Mouse (Mus musculus): Measurements from ENCODE around the gene Map3k3. TPM values are rescaled to one million over a fixed set of nuclear protein-coding genes. Genes with fewer than 3 reads are reported as not detected.
"Not testable (repeated sequence)": the region's sequence is repeated elsewhere in the genome, so short reads cannot be mapped to it uniquely, and the experiment has no call there.

The Map3k3 gene
- polyA plus RNA-seq, 1 experiment from 2014 or later, result 14.2 TPM

DNA sequence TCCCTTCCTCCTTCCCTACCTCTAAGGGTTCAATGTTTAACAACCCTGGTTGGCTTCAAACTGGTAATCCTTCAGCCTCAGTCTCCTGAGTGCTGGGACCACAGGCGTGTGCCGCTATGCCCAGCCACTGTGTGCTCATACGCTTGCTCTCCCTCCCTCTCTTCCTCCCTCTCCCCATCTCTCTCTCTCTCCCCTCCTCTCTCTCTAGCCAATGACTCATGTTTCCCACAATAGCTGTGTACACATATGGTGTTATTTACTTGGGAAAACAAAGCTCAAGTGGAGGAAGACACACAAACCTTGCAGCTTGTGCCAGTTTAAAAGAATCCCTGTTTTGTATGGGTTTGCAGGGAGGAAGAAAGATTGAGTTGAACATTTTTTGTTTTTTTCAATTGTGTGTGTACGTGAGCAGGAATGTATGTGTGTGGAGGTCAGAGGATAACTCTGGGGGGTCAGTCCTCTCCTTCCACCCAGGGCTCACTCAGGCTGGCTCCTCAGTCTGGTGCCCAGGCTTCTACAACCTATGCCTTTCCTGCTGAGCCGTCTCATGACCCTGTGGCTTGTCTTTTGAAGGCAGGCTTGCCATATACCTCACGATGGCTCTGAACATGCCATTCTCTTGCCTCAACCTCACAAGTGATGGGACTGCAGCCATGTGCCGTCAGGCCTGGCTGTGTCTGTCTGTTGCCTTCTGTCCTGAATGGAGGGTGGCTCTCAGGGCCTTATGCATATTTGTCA lies 95.5 kb downstream of the Map3k3 start:
- no peaks in the 10 kb centered on the region for H3K9me3 ChIP-seq
- ATAC-seq (replicated peaks), result no peak
- no peak overlapping the region for H3K9ac ChIP-seq (replicated peaks)
- H3K27ac ChIP-seq (replicated peaks), result no peak overlapping the region
- no peaks in the 10 kb centered on the region for H3K4me1 ChIP-seq
- H3K36me3 ChIP-seq, result peaks cover 9% of the 10 kb centered on the region; the same call in 1 of the 2 replicates
- no peak overlapping the region for H3K4me2 ChIP-seq (replicated peaks)
- WGBS, result 81% methylated on average over 7 of the region's 7 CpGs
- no peak overlapping the region for H3K4me3 ChIP-seq
- no peaks in the 10 kb centered on the region for H3K27me3 ChIP-seq

DNA sequence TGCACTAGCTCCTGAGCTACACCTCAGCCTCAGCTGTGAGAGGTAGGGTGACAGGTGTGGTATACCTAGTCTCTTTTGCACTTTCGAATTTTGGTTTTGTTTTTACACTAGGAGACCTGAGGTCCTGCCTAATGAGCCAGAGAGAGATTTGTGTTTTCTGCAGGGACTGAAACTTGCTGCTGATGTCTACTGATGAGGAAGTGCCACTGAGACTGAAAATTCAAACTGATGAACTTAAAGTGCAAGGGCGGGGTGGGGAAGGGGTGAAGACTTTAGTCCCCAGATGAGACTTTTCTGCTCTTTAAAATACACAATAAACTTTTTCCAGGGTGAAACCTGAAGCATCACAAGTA lies 96.0 kb downstream of the Map3k3 start:
- no peak for ATAC-seq (replicated peaks)
- Histone ChIP-seq H3K36me3 (peaks cover 14% of the 10 kb centered on the region), H3K9ac (replicated peaks) (no peak overlapping the region), H3K9me3 (no peaks in the 10 kb centered on the region), H3K4me3 (no peak overlapping the region), H3K27ac (replicated peaks) (no peak overlapping the region), H3K4me2 (replicated peaks) (no peak overlapping the region), H3K27me3 (no peaks in the 10 kb centered on the region), H3K4me1 (no peaks in the 10 kb centered on the region)
- WGBS, result 93% methylated on average over 2 of the region's 2 CpGs

GRCm38 (mm10) chr11:106187326-106187725 lies 102.9 kb downstream of the Map3k3 start:
- Histone ChIP-seq H3K4me1 (peaks cover 3% of the 10 kb centered on the region), H3K9me3 (no peaks in the 10 kb centered on the region), H3K4me3 (no peak overlapping the region), H3K36me3 (peaks cover 15% of the 10 kb centered on the region), H3K4me2 (replicated peaks) (no peak overlapping the region), H3K27ac (replicated peaks) (no peak overlapping the region), H3K27me3 (no peaks in the 10 kb centered on the region), H3K9ac (replicated peaks) (no peak overlapping the region)
- ATAC-seq (replicated peaks), result no peak
- 94% methylated on average over 4 of the region's 4 CpGs for WGBS

DNA sequence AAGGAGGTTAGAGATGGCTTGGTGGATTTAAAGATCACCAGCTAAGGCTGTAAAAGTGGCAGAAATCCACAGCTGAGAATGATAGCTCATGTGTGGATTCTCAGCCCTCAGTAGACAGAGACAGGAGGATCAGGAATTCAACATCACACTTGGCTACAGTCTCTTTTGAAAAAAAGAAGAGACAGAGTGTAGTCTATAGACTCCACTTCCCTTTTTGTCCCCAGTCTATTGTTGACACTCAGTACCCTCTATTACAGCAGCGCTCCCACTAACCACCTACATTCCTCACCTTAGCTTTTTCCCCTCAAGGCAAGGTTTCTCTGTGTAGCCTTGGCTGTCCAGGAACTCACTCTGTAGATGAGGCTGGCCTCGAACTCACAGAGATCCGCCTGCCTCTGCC lies 107.3 kb downstream of the Map3k3 start:
- no peaks in the 10 kb centered on the region for H3K9me3 ChIP-seq
- no peak for ATAC-seq (replicated peaks)
- no peak overlapping the region for H3K9ac ChIP-seq (replicated peaks)
- H3K4me1 ChIP-seq, result peaks cover 13% of the 10 kb centered on the region
- no peak overlapping the region for H3K4me2 ChIP-seq (replicated peaks)
- H3K36me3 ChIP-seq, result peaks cover 5% of the 10 kb centered on the region; the same call in 1 of the 2 replicates
- no peak overlapping the region for H3K27ac ChIP-seq (replicated peaks)
- no peaks in the 10 kb centered on the region for H3K27me3 ChIP-seq
- WGBS, result 97% methylated on average over 3 of the region's 3 CpGs
- no peak overlapping the region for H3K4me3 ChIP-seq

DNA sequence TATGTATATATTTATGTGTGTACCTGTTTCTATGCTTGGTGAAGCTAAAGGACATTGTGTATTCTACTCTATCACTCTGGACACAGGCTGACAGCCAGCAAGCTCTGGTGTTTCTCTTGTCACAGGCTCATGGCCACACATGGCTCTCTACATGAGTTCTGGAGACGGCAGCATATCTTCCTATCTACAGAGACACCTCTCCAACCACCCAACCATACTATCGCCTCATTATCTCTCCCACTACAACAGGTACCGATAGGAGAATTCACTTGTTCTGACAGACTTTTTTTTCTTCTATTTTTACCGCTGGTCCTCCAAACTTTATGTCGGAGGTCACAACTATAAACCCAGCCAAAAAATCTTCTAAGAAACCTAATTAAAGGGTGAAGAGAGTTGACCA lies 107.8 kb downstream of the Map3k3 start:
- Histone ChIP-seq H3K4me1 (peaks cover 13% of the 10 kb centered on the region), H3K9ac (replicated peaks) (no peak overlapping the region), H3K4me2 (replicated peaks) (peak overlapping the region; percentile 66; the same call in 1 of the 2 replicates), H3K9me3 (no peaks in the 10 kb centered on the region), H3K27me3 (no peaks in the 10 kb centered on the region), H3K36me3 (peaks cover 10% of the 10 kb centered on the region; the same call in 1 of the 2 replicates), H3K27ac (replicated peaks) (no peak overlapping the region), H3K4me3 (peak overlapping the region; percentile 79)
- no peak for ATAC-seq (replicated peaks)
- WGBS, result 89% methylated on average over 5 of the region's 5 CpGs

DNA sequence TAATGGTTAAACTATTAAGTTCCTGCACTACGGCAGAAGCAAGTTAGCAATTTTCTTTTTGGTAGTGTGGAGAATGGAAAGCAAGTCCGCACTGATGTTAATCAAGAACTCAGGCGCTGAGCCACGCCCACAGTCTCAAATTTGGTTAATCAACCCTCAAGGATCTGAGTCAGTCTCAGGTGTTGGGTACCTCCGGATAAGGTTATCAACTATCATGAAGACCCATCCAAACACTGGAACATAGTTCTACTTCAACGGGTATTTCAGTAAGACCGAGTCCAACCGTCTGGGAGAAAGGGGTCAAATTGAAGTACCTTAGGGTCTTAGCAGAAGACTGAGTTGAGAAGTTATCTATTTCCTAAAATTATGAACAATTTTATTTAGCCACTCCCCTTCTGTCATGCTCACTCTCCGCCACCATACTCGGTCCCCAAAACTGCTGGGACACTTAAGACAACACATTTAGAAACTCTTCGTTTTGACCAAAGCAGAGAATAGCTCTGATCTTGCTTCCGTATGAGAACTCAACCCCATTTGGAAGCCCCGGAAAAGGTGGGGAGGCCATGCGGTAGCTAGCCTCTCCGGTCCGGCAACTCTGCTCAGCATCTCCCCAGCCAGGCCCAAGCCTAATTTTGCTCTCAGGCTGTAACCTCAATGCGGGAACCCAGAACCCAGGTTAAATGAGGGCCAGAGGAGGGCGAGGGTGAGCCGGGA lies 108.4 kb downstream of the Map3k3 start:
- peaks cover 16% of the 10 kb centered on the region for H3K36me3 ChIP-seq
- no peaks in the 10 kb centered on the region for H3K9me3 ChIP-seq
- peak overlapping the region; percentile 79 for H3K4me3 ChIP-seq
- peak overlapping the region; percentile 89 for H3K27ac ChIP-seq (replicated peaks)
- ATAC-seq (replicated peaks), result peak; percentile 36; the same call in 1 of the 2 replicates
- peak overlapping the region; percentile 66 for H3K4me2 ChIP-seq (replicated peaks)
- WGBS, result 9% methylated on average over 19 of the region's 19 CpGs
- no peaks in the 10 kb centered on the region for H3K27me3 ChIP-seq
- H3K4me1 ChIP-seq, result peaks cover 13% of the 10 kb centered on the region
- H3K9ac ChIP-seq (replicated peaks), result peak overlapping the region; percentile 84

DNA sequence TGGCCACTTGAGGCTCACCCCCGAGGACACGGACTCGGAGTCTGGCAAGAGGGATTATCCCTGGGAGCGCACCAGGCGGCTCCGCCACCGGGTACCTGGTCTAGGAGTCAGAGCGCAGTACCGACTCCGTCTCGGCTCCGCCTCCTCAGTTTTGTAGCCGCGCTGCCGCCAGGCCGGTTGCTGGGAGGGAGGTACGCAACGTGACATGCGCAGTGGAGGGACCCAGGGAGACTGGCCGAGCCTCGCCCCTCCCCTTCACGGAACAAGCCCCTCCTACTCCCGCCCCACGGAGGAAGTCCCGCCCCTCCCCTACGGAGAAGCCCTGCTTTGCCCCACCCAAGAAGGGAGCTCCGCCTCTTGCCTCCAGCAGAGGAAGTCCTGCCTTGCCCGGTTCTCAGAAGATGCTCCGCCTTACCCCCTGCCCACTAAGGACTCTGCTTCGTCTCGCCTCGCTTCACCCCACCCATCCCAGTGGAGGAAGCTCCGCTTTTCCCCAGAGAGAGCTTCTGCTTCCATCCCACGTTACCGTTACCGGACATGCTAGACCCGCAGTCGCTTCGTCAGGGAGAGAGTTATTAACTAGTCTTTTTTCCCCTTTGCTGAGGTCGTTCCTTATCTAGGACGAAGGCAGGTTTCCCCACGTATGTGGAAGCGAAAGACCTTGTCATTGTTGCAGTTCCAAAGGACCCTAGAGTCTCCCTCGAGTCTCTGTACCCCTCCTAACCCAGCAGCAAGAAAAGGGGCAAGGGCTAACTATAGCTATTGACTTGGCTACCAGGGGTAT lies 109.2 kb downstream of the Map3k3 start:
- H3K9ac ChIP-seq (replicated peaks), result peak overlapping the region; percentile 84
- no peaks in the 10 kb centered on the region for H3K9me3 ChIP-seq
- H3K36me3 ChIP-seq, result peaks cover 23% of the 10 kb centered on the region
- H3K4me2 ChIP-seq (replicated peaks), result peak overlapping the region; percentile 66
- H3K27ac ChIP-seq (replicated peaks), result peak overlapping the region; percentile 89
- peaks cover 13% of the 10 kb centered on the region for H3K4me1 ChIP-seq
- peak overlapping the region; percentile 79 for H3K4me3 ChIP-seq
- WGBS, result under 1% methylated on average over 44 of the region's 44 CpGs
- H3K27me3 ChIP-seq, result no peaks in the 10 kb centered on the region
- peak; percentile 97 for ATAC-seq (replicated peaks)

- Histone ChIP-seq H3K27ac (replicated peaks) (peak overlapping the region; percentile 89), H3K4me2 (replicated peaks) (peak overlapping the region; percentile 57), H3K9me3 (no peaks in the 10 kb centered on the region), H3K4me3 (peak overlapping the region; percentile 79), H3K27me3 (no peaks in the 10 kb centered on the region), H3K9ac (replicated peaks) (peak overlapping the region; percentile 66), H3K36me3 (peaks cover 28% of the 10 kb centered on the region), H3K4me1 (peaks cover 13% of the 10 kb centered on the region)
- ATAC-seq (replicated peaks), result no peak
- 45% methylated on average over 3 of the region's 3 CpGs for WGBS
Measured at GRCm38 (mm10) chr11:106194155-106194541, 109.7 kb downstream of the Map3k3 start.

- no peak overlapping the region for H3K9ac ChIP-seq (replicated peaks)
- WGBS, result 93% methylated on average over 7 of the region's 7 CpGs
- H3K36me3 ChIP-seq, result peaks cover 30% of the 10 kb centered on the region
- no peak overlapping the region for H3K4me3 ChIP-seq
- no peak overlapping the region for H3K4me2 ChIP-seq (replicated peaks)
- H3K27me3 ChIP-seq, result no peaks in the 10 kb centered on the region
- no peak overlapping the region for H3K27ac ChIP-seq (replicated peaks)
- no peak for ATAC-seq (replicated peaks)
- no peaks in the 10 kb centered on the region for H3K9me3 ChIP-seq
- peaks cover 13% of the 10 kb centered on the region for H3K4me1 ChIP-seq
Measured at GRCm38 (mm10) chr11:106194891-106195290, 110.5 kb downstream of the Map3k3 start.

GRCm38 (mm10) chr11:106195341-106195740 lies 110.9 kb downstream of the Map3k3 start:
- Histone ChIP-seq H3K27me3 (no peaks in the 10 kb centered on the region), H3K9ac (replicated peaks) (no peak overlapping the region), H3K27ac (replicated peaks) (no peak overlapping the region), H3K36me3 (peaks cover 34% of the 10 kb centered on the region), H3K4me1 (peaks cover 13% of the 10 kb centered on the region), H3K9me3 (no peaks in the 10 kb centered on the region), H3K4me3 (no peak overlapping the region), H3K4me2 (replicated peaks) (no peak overlapping the region)
- no peak for ATAC-seq (replicated peaks)

DNA sequence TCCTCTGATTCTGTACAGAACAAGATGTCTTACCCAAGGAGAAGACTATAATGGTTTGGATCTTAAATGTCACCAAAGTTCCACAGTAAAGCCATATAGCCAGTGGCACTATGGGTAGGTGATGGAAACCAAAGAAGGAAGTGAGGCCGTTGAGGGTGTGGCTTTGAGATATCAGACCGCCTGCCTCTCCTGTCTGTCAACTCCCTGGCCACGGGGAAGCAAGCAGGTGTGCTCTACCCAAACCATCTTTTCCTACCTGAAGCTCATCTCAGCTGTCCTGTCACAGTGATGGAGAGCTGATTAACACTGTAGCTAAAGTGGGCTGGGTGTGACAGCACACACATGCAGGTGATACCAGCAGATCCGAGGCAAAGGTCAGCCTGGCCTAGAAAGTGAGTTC lies 113.9 kb downstream of the Map3k3 start:
- no peak for ATAC-seq (replicated peaks)
- peaks cover 61% of the 10 kb centered on the region for H3K36me3 ChIP-seq
- WGBS, result 92% methylated on average over 4 of the region's 4 CpGs

DNA sequence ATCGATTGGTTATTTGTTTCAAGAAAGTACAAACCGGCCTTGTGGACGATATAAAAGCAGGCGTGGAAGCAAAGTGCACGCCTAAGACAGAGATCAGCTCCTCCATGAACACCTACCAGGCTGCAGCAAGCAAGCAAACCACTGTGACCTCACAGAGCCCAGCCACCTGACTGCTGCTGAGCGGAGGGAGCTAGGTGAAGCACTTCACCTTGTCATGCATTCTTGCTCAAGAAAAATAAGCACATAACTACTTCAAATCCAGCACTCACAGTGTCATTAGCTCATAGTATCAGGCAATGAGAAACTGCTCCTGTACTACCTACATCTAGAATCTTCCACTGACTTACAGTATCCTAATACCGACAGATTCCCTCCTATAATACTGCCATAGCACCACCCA lies 115.6 kb downstream of the Map3k3 start:
- H3K4me3 ChIP-seq; ATAC-seq (replicated peaks); H3K4me2 ChIP-seq (replicated peaks); H3K27me3 ChIP-seq; H3K4me1 ChIP-seq; H3K27ac ChIP-seq (replicated peaks); H3K9me3 ChIP-seq; H3K9ac ChIP-seq (replicated peaks): not testable (repeated sequence)
- 97% methylated on average over 7 of the region's 7 CpGs for WGBS
- H3K36me3 ChIP-seq, result peaks cover 76% of the 10 kb centered on the region

More for the DNA sequence above, 113.9 kb downstream of the Map3k3 start:
- H3K9me3 ChIP-seq, result no peaks in the 10 kb centered on the region
- peaks cover 4% of the 10 kb centered on the region for H3K4me1 ChIP-seq
- H3K27ac ChIP-seq (replicated peaks), result no peak overlapping the region
- no peak overlapping the region for H3K4me2 ChIP-seq (replicated peaks)
- no peak overlapping the region for H3K9ac ChIP-seq (replicated peaks)
- H3K4me3 ChIP-seq, result no peak overlapping the region
- H3K27me3 ChIP-seq, result no peaks in the 10 kb centered on the region
